Mouse (Mus musculus) right cerebral cortex, postnatal 25 days (tissue): ENCODE data around the gene 4930544D05Rik.

Experiments used
- DNase-seq: peaks from one replicate; pipeline ENCODE4 v3.0.0; 2022

Gene 4930544D05Rik

DNA sequence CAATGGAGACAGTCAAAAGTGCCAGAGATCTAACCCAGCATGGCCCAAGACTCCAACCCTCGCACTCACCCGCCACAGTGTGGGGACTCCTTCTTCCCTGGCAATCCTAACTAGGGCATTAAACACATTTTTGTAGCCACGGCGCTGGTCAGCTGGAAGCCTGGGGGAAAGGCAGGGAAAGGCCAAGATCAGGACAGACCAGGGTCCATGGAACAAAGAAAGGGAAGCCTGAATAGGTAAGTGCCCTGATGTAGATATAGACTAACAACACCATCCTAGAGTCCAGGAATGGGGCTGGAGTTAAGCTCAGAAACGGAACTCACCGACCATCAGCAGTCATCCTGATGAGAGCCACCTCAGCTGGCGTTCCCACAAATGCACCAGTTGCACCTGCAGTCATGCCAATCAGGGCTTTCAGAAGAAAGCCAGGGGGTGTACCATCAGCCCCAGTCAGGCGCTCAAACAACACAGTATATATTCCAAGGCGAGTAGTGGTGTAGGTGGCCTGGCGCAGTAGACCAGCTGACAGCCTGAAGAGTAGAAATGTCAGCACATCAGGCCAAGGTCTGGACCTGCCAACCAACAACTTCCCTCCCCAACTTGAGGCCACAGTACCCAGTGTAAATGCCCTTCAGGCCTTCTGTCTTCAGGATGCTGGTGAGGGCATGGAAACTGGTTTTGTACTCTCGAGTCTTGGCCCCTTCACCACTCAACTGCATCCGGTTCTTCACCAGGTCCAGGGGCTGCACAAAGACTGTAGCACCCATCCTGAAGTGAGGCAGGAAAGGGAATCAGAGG is 30.0 kb downstream of the 4930544D05Rik start:
- DNase-seq, result no peak

DNA sequence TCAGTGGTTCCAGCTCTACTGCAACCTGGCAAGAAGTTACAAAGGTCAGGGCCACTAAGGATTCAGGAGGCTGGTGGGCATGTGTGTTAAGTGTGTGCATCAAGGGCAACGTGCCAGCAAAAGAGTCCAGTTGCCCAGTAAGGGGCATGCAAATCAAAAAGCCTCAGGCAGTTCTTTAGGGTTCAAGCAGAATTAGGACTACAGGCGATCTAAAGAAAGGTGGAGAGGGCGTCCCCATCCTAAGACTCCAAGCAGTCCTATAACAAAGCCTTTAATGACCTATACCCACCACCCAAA is 30.6 kb downstream of the 4930544D05Rik start:
- DNase-seq, result no peak

- DNase-seq, result peak; percentile 96
These were observed 31.3 kb downstream of the 4930544D05Rik start, which contains the start of the genes Rnf167 and Slc25a11 for GRCm38 (mm10) chr11:70646691-70647650. Gene Rnf167, plus strand, starts transcription at chr11:70647235. Gene Slc25a11, minus strand, starts transcription at chr11:70647479.

DNA sequence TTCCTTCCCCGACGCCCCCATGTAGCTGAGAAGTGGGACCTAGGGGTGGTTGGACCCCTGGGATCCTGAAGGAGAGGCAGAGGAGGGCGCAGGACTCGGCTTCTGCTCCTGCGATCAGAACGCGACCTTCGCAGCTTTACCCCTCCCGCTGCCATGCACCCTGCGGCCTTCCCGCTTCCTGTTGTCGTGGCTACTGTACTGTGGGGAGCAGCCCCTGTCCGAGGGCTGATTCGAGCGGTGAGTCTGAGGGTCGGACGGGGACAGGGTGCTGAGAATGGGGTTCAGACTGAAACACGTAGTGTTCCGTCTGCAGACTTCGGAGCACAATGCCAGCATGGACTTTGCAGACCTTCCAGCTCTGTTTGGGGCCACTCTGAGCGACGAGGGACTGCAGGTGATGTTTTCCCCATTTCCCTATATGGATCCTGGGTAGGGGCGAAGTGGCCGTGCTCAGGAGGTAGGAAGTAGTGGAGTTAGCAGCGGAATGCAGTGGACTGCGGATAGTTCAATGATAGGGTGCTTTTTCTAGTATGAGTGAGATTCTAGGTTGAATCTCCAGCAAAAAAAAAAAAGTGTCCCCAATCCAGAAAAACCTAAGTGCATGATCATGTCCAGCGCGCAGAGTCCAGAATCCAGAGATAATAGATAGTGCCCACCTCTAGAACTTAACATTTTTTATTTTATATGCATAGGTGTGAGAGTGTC is 32.2 kb downstream of the 4930544D05Rik start:
- DNase-seq, result peak; percentile 26

GRCm38 (mm10) chr11:70648512-70648911 is 32.9 kb downstream of the 4930544D05Rik start:
- no peak for DNase-seq

DNA sequence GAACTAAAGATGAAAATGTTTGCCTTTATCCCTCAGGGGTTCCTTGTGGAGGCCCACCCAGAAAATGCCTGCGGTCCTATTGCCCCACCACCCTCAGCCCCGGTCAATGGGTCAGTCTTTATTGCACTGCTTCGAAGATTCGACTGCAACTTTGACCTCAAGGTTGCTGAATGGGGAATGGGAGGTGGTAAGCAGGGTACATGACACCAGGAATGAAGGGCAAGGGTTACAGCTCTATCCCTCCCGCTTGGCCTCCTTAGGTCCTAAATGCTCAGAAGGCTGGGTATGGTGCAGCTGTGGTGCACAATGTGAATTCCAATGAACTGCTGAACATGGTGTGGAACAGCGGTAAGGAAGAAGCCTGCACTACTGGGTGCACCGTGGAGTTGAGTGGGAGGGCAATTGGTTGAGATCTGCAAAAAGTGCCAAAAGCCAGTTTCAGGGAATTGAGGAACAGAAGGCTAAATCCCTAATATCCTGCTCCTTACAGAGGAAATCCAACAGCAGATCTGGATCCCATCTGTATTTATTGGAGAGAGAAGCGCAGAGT is 33.6 kb downstream of the 4930544D05Rik start:
- DNase-seq, result no peak

DNA sequence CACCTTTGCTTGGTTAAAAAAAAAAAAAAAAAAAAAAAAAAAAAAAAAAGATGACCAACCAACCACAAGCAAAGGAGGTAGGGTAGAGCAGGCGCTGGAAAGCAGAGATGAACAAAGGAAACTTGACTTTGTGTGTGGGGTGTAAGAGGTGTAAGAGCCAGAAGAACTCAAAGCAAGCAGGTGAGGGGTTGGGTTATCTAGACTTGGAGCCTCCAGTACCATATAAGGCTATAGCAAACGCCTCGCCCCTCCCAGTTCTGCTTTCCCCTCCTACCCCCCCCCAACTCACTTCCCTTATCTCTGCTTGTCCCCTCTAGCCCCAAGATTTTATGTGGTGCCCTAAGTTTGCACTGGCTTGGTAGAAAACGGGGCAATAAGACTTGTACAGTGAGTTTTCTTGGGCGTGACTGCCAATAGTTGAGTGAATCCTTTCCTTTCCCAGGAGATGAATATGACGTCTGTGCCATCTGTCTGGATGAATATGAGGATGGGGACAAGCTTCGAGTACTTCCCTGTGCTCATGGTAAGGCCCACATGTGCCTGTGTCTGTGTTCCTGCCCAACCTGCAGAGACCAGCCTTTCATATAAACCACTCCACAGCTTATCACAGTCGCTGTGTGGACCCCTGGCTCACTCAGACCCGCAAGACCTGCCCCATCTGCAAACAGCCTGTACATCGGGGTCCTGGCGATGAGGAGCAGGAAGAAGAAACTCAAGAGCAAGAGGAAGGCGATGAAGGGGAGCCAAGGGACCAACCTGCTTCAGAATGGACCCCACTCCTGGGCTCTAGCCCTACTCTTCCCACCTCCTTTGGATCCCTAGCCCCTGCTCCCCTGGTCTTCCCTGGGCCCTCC is 34.9 kb downstream of the 4930544D05Rik start:
- DNase-seq, result no peak

GRCm38 (mm10) chr11:70651391-70651790 is 35.7 kb downstream of the 4930544D05Rik start:
- DNase-seq, result no peak

DNA sequence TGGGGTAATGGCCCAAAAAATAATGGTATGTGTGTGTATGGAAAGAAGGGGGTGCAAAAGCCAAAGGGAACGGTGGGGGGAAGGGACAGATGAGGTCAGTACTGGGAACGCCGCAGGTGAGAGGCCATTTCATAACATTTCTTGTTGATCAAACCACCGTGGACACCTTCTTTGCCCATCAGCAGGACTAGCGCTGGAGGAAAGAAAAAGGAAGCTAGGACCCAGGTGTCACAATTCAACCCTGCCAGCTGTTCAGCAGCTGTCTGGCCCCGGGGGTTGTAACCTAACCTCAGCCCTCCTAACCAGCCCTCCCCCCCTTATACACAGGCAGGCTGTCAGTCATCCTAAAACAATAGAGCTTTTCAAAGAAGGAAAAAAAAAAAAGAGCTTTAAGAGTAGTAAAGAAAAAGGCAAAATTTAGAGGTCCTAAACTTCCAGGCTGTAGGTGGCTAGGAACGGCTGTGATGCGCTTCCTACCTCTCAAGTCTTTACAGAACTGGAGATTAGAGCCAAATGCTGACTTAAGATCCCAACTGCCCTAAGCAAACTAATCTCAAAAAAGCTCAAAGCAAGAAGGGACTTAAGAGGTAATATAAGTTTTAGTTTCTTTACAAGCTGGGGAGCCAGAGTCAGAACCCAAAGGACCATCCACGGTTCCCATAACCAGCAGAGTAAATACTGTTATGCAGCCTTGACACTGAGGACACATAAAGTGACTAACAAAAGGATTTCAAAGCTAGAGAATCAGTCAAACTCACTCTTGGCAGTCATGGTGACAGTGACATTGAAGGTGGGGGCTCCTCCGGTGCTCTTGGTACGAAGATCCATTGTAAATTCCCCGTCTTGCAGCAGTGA is 36.6 kb downstream of the 4930544D05Rik start:
- no peak for DNase-seq

DNA sequence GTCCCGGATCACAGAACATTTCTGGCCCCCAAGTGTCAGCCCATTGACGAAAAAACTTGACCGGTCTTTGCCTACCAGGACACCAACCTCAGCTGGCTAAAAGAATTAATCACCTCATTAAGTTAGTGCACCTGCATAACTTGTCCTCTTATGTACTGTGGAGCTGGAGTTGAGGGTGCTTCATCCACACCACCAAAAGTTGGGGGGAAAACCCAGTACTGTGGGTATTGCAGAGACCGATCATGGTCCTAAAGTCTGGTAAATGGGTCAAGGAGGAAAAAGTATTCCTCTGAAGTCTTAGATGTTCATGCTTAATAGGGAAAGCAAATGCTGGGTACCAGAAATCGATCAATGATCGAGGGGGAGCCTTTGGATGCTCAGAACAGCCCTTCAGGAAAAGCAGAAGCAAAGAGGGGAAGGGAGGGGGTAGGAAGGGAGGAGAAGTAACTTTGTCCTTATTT is 37.3 kb downstream of the 4930544D05Rik start:
- DNase-seq, result no peak

GRCm38 (mm10) chr11:70653345-70654197 is 37.9 kb downstream of the 4930544D05Rik start:
- peak; percentile 70 for DNase-seq

- DNase-seq, result peak; percentile 72
These were observed 38.7 kb downstream of the 4930544D05Rik start, which contains the start of gene Pfn1 for GRCm38 (mm10) chr11:70654198-70654922. Gene Pfn1, minus strand, starts transcription at chr11:70654644.

- DNase-seq, result peak; percentile 73
These were observed 39.4 kb downstream of the 4930544D05Rik start for GRCm38 (mm10) chr11:70654923-70655570.

DNA sequence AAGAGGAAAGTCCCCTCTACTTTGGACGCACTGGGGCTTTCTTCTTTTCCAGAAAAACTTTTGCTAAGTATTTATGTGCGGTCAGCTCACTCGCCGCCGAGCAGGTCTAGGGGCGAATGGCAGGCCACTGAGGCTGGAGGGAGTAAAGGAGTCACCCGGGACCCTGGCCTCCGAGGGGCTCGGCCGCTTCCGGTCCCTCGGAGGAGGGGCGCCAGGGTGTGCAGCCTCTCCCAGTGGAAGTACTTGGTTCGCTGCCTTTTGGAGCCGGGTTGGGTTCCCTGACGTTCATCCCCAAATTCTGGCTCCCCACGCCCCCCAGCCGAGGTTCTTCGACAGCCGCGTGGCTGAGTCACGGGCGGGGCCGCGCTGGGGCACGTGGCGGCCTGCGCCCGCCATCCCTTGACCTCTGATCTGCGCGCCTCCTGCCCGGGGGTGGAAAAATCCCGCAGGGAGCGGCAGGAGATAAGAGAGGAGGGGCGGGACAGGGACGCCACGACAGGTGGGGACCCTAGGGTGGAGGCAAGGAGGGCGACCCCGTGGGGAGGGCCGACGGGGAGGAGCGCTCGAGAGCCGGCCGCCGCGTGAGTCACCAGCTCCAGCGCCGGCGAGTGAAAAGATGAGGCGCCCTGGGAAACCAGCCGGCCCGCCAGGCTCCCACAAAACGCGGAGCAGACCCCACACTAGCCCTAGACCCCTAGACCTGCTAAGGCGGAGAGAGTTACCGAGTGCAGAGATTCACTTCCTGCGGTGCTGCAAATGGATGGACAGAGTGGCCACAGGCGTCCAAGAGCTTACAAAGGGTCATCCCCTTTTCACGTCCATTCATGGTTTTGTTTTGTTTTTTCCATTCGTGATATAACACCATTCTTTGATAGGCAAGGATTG is 40.2 kb downstream of the 4930544D05Rik start:
- DNase-seq, result no peak

GRCm38 (mm10) chr11:70656456-70656927 is 40.8 kb downstream of the 4930544D05Rik start:
- no peak for DNase-seq

DNA sequence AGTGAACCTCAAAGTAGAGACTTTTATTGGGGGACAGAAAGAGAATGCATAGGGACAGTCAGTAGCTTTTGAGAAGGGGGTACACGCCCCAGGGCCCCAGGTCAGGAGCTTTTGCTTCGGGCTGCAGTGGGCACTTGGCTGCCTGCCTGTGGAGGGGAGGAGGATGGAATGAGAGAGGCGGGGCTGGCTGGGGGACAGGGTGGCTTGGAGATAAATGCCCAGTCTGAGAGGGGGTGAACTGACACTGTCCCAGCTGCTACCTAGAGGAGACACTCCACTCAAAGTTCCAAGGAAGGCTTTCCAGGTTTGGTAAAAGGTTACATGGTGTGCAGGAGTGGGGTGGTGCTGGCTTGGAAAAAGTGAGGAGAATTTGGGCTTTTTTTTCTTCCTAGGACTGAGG is 41.3 kb downstream of the 4930544D05Rik start, which contains the start of gene Eno3:
Gene Eno3, plus strand, starts transcription at position 239 of the 400 bp plus-strand sequence.
- no peak for DNase-seq

DNA sequence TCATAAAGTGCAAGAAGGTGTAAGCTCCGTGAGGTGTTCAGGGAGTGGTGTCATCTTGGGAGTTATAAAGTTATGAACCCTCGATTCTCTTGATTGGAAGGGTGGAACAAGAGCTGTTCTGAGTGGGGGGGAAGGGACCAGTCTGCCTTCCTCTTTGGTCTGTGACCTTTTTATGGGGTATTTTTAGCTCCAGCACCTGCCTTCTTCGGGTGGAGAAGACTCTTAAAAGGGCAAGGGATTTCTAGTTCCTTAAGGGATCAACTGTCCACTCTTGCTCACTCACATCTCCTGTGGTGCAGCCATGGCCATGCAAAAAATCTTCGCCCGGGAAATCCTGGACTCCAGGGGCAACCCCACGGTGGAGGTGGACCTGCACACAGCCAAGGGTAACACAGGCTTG is 41.9 kb downstream of the 4930544D05Rik start:
- no peak for DNase-seq
